Mouse (Mus musculus) monocyte, adult 5-6 weeks (primary cell): ENCODE data around the gene Gm21767. TPM values are rescaled to one million over a fixed set of nuclear protein-coding genes. Genes with fewer than 3 reads are reported as not detected.
"Not testable (repeated sequence)": the region's sequence is repeated elsewhere in the genome, so short reads cannot be mapped to it uniquely, and the experiment has no call there.

Experiments
- ATAC-seq: fragments of 153-309, 156-312 bp; replicated peaks from 2 replicates; pipeline ENCODE4 v1.8.0; 2017; ENCODE audit warnings: mild to moderate bottlenecking; ENCODE audit not compliant: low TSS enrichment, insufficient number of reproducible peaks, severe bottlenecking, poor library complexity, low FRiP score
- total RNA-seq: library from RNA; stranded (forward); fragments of 200-1000, 200-491, 200-594 nt; gene quantifications from 3 replicates; pipeline ENCODE4 v1.2.3, GENCODE M21; 2017

Gm21767 gene
- not detected in 3 replicates for total RNA-seq

- not testable (repeated sequence) for ATAC-seq
These were observed at the start of gene Gm21767 for GRCm38 (mm10) chrY:13941438-13941837. Gene Gm21767 (plus strand): TSS chrY:13941738.
